Mouse (Mus musculus) testis, adult 2 months (tissue): ENCODE results near the gene Scyl1.
A peak's percentile ranks its signal among the peaks of the same experiment; 100 is the strongest.

Experiments used
- CTCF ChIP-seq: fragments of 200-500 bp; IDR thresholded peaks from 2 replicates; pipeline ENCODE4 v1.5.1; 2012; ENCODE audit warnings: low read depth, mild to moderate bottlenecking, inconsistent platforms, low read length, moderate library complexity; ENCODE audit not compliant: control insufficient read depth, insufficient read depth, insufficient replicate concordance
- POLR2A ChIP-seq: fragments of 200-500 bp; IDR thresholded peaks from 2 replicates; pipeline ENCODE4 v1.6.1; 2012; ENCODE audit warnings: low read depth, mild to moderate bottlenecking, inconsistent platforms, low read length, moderate library complexity; ENCODE audit not compliant: control insufficient read depth

DNA sequence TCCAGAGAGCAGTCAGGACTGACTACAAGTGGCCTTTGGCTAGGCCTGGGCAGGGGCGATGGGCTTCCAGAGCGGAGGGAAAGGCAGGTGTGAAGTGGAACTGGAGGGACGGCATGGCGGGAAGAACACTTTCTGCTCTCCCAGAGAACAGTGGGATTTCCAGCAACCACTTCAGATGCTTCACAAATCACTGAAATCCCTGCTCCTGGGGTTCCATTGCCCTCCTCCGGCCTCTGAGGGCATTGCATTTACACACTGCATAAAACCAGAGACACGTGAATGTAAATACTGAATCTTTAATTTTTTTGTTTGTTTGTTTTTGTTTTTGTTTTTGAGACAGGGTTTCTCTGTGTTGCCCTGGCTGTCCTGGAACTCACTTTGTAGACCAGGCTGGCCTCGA, 9.0 kb upstream of the Scyl1 start:
- peak; percentile 18; the same call in 1 of the 2 replicates for TF ChIP-seq CTCF
- TF ChIP-seq POLR2A: no peak
